Mouse (Mus musculus) CH12.LX (cell line): ENCODE data around the gene Adamts15. TPM values are rescaled to one million over a fixed set of nuclear protein-coding genes. Genes with fewer than 3 reads are reported as not detected.
A peak's percentile ranks its signal among the peaks of the same experiment; 100 is the strongest.

Experiments
- DNase-seq: peaks from one replicate; pipeline ENCODE4 v3.0.0-alpha.2; 2013; ENCODE audit errors: extremely low read depth
- H3K27ac ChIP-seq: 2 replicates; pipeline ENCODE4 v1.5.1; 2012; ENCODE audit warnings: low read depth, mild to moderate bottlenecking, control low read depth, moderate library complexity; ENCODE audit not compliant: insufficient read depth
- H3K27me3 ChIP-seq: replicated peaks from 2 replicates; pipeline ENCODE3; 2012; ENCODE audit warnings: inconsistent platforms
- H3K36me3 ChIP-seq, 2 experiments: replicated peaks in 1 of 2; 2 replicates each; pipeline versions ENCODE3 to v1.6.1; 2012; ENCODE audit warnings: inconsistent platforms in 1 of 2, low read length in 1 of 2, mild to moderate bottlenecking in 1 of 2, mixed read lengths in 1 of 2, moderate library complexity in 1 of 2; ENCODE audit not compliant: control insufficient read depth in 1 of 2, insufficient read depth in 1 of 2
- H3K4me1 ChIP-seq, 2 experiments: 2 replicates each; pipeline ENCODE4 v1.6.1; 2012; ENCODE audit warnings: inconsistent platforms in 1 of 2, moderate library complexity in 1 of 2; ENCODE audit not compliant: insufficient read depth in 2 of 2, control insufficient read depth in 1 of 2
- H3K4me2 ChIP-seq: 2 replicates; pipeline ENCODE4 v1.6.1; 2012; ENCODE audit warnings: low read depth, mild to moderate bottlenecking, control low read depth; ENCODE audit not compliant: poor library complexity, insufficient read depth, severe bottlenecking
- H3K4me3 ChIP-seq, 3 experiments: fragments of 150-350 bp in 1 of 3; sonication (generic) in 1 of 3; replicated peaks in 1 of 3; 2 replicates each; pipeline versions ENCODE3 to v1.5.1; 2011 to 2012; ENCODE audit warnings: low read depth in 2 of 3, low read length in 2 of 3, mild to moderate bottlenecking in 2 of 3, moderate library complexity in 2 of 3, control low read depth in 1 of 3, improper control_type of control experiment in 1 of 3, inconsistent platforms in 1 of 3, mixed read lengths in 1 of 3; ENCODE audit not compliant: poor library complexity in 1 of 3
- H3K79me2 ChIP-seq: replicated peaks from 2 replicates; pipeline ENCODE4 v1.6.1; 2012; ENCODE audit warnings: mild to moderate bottlenecking, moderate library complexity; ENCODE audit not compliant: control insufficient read depth, poor library complexity, insufficient read depth, severe bottlenecking; ENCODE audit errors: extremely low read depth
- H3K9ac ChIP-seq: 2 replicates; pipeline ENCODE4 v1.6.1; 2012; ENCODE audit warnings: low read depth, mild to moderate bottlenecking, control low read depth, moderate library complexity; ENCODE audit not compliant: insufficient read depth
- H3K9me3 ChIP-seq: replicated peaks from 2 replicates; pipeline ENCODE3; 2012; ENCODE audit warnings: low read length, inconsistent platforms, mixed read lengths
- CTCF ChIP-seq, 2 experiments: IDR thresholded peaks in 1 of 2; conservative IDR thresholded peaks in 1 of 2; 2 replicates each; pipeline ENCODE4 v1.5.1; 2011 to 2012; ENCODE audit warnings: low read depth in 2 of 2, low read length in 2 of 2, improper control_type of control experiment in 1 of 2, inconsistent platforms in 1 of 2, mild to moderate bottlenecking in 1 of 2, moderate library complexity in 1 of 2
- ETS1 ChIP-seq: conservative IDR thresholded peaks from 2 replicates; pipeline ENCODE4 v1.6.1; 2012; ENCODE audit warnings: low read depth, mild to moderate bottlenecking, inconsistent platforms, low read length, improper control_type of control experiment, moderate library complexity
- GABPA ChIP-seq: IDR thresholded peaks from 2 replicates; pipeline ENCODE4 v1.6.1; 2012; ENCODE audit warnings: low read depth, low read length, improper control_type of control experiment, inconsistent platforms; ENCODE audit not compliant: insufficient replicate concordance
- HCFC1 ChIP-seq: IDR thresholded peaks from 2 replicates; pipeline ENCODE4 v1.6.1; 2012; ENCODE audit warnings: low read depth, mild to moderate bottlenecking, inconsistent platforms, low read length, improper control_type of control experiment
- KAT2A ChIP-seq: IDR thresholded peaks from 2 replicates; pipeline ENCODE4 v1.6.1; 2012; ENCODE audit warnings: low read length, improper control_type of control experiment, inconsistent platforms; ENCODE audit not compliant: insufficient replicate concordance
- MAX ChIP-seq: IDR thresholded peaks from 2 replicates; pipeline ENCODE4 v1.6.1; 2011; ENCODE audit warnings: low read length, improper control_type of control experiment
- NRF1 ChIP-seq: IDR thresholded peaks from 2 replicates; pipeline ENCODE4 v1.6.1; 2014; ENCODE audit warnings: low read depth, mild to moderate bottlenecking, inconsistent platforms, low read length, improper control_type of control experiment, moderate library complexity
- POLR2A ChIP-seq: IDR thresholded peaks from 2 replicates; pipeline ENCODE4 v1.6.1; 2011; ENCODE audit warnings: low read depth, mild to moderate bottlenecking, improper control_type of control experiment, low read length
- RAD21 ChIP-seq: IDR thresholded peaks from 2 replicates; pipeline ENCODE4 v1.6.1; 2011; ENCODE audit warnings: low read depth, mild to moderate bottlenecking, low read length, improper control_type of control experiment, moderate library complexity
- RCOR1 ChIP-seq: conservative IDR thresholded peaks from 2 replicates; pipeline ENCODE4 v1.6.1; 2012; ENCODE audit warnings: low read depth, mild to moderate bottlenecking, inconsistent platforms, low read length, improper control_type of control experiment
- SIN3A ChIP-seq: IDR thresholded peaks from 2 replicates; pipeline ENCODE4 v1.6.1; 2012; ENCODE audit warnings: low read length, improper control_type of control experiment, inconsistent platforms
- SMC3 ChIP-seq: IDR thresholded peaks from 2 replicates; pipeline ENCODE4 v1.6.1; 2011; ENCODE audit warnings: low read depth, low read length, improper control_type of control experiment
- TCF12 ChIP-seq: IDR thresholded peaks from 2 replicates; pipeline ENCODE4 v1.6.1; 2014; ENCODE audit warnings: low read depth, mild to moderate bottlenecking, inconsistent platforms, low read length, improper control_type of control experiment
- UBTF ChIP-seq: IDR thresholded peaks from 2 replicates; pipeline ENCODE4 v1.6.1; 2012; ENCODE audit warnings: low read depth, mild to moderate bottlenecking, inconsistent platforms, low read length, improper control_type of control experiment, moderate library complexity
- USF1 ChIP-seq: IDR thresholded peaks from 2 replicates; pipeline ENCODE4 v1.6.1; 2014; ENCODE audit warnings: low read depth, mild to moderate bottlenecking, inconsistent platforms, low read length, improper control_type of control experiment
- USF2 ChIP-seq: conservative IDR thresholded peaks from 2 replicates; pipeline ENCODE4 v1.6.1; 2011; ENCODE audit warnings: low read depth, low read length, improper control_type of control experiment
- ZC3H11A ChIP-seq: IDR thresholded peaks from 2 replicates; pipeline ENCODE4 v1.6.1; 2012; ENCODE audit warnings: low read depth, mild to moderate bottlenecking, inconsistent platforms, low read length, improper control_type of control experiment
- ZKSCAN1 ChIP-seq: IDR thresholded peaks from 2 replicates; pipeline ENCODE4 v1.6.1; 2012; ENCODE audit warnings: low read depth, inconsistent platforms, low read length, improper control_type of control experiment, borderline replicate concordance
- ZMIZ1 ChIP-seq: IDR thresholded peaks from 2 replicates; pipeline ENCODE4 v1.6.1; 2012; ENCODE audit warnings: low read depth, mild to moderate bottlenecking, inconsistent platforms, low read length, improper control_type of control experiment
- dilution Hi-C: fragments of 300-500 bp; cut with MboI; formaldehyde crosslinking; loops from 2 replicates; pipeline ENCODE4 v1.14.3; 2020; ENCODE audit warnings: low sequenced_read_pairs; ENCODE audit not compliant: extremely low pct_unique_long_range_greater_than_20kb, extremely low pct_ligation_motif_present
- in situ Hi-C: fragments of 300-500 bp; cut with MboI; formaldehyde crosslinking; loops from 3 replicates; pipeline ENCODE4 v1.14.3; 2019; ENCODE audit warnings: low sequenced_read_pairs, low pct_ligation_motif_present, low pct_unique_long_range_greater_than_20kb, mixed read lengths
- polyA plus RNA-seq: library from polyadenylated mRNA; unstranded; fragments of >175 nt; gene quantifications from 2 replicates; pipeline ENCODE4 v1.2.1, GENCODE M21; 2012; ENCODE audit warnings: low read depth; ENCODE audit not compliant: insufficient read length
- total RNA-seq, 2 experiments: library from RNA; depleted of rRNA; stranded (reverse); fragments of 300-350 nt in 1 of 2; fragments of >200 nt in 1 of 2; gene quantifications; 2 replicates each; pipeline ENCODE4 v1.2.3; 2012 to 2014

Adamts15 gene
- not detected in 2 replicates for total RNA-seq (2012; rRNA removed)
- total RNA-seq (2014; rRNA removed): not detected in 2 replicates
- polyA plus RNA-seq: not detected in 2 replicates

GRCm38 (mm10) chr9:30922197-30922894 lies at the start of gene Adamts15:
TSS of gene Adamts15 (minus strand) at chr9:30922452.
- Histone ChIP-seq H3K9me3 (peaks cover 3% of the 10 kb centered on the region), H3K79me2 (no peaks in the 10 kb centered on the region), H3K9ac (no peak within 1 kb of the TSS), H3K36me3 (no peaks in the 10 kb centered on the region), H3K27ac (no peak within 1 kb of the TSS), H3K4me2 (no peak within 1 kb of the TSS), H3K4me3 (no peak within 1 kb of the TSS), H3K4me1 (peaks cover 0 to 11% of the 10 kb centered on the region in 2 experiments; a peak in 2 of 4 replicates), H3K27me3 (no peaks in the 10 kb centered on the region)
- TF ChIP-seq HCFC1 (no peak), TCF12 (no peak)
- DNase-seq: no peak
- dilution Hi-C loops: no loop called here
- in situ Hi-C loops: no loop called here

- dilution Hi-C loops: no loop called here
These were observed 49.7 kb upstream of the Adamts15 start for GRCm38 (mm10) chr9:30971967-30972366.

GRCm38 (mm10) chr9:30970001-30970400 lies 47.7 kb upstream of the Adamts15 start:
- TF ChIP-seq ZMIZ1: no peak
- no peak for TF ChIP-seq KAT2A
- TF ChIP-seq ZKSCAN1: no peak
- TF ChIP-seq GABPA: no peak
- no peak for TF ChIP-seq USF1
- no peak for TF ChIP-seq USF2
- TF ChIP-seq HCFC1: no peak
- no peak for TF ChIP-seq UBTF
- TF ChIP-seq ETS1: no peak
- no peak for TF ChIP-seq MAX
- TF ChIP-seq SMC3: no peak
- no peak for TF ChIP-seq RAD21
- no peak for TF ChIP-seq CTCF (conservative IDR thresholded peaks at IDR 0.05 in 1 of 2, IDR thresholded peaks at IDR 0.05 in 1 of 2; ENCODE audit: low read depth in 2 of 2, low read length in 2 of 2)
- no peak for TF ChIP-seq RCOR1
- TF ChIP-seq POLR2A: no peak
- TF ChIP-seq NRF1: no peak
- TF ChIP-seq SIN3A: no peak
- Histone ChIP-seq H3K4me1 (0 out of 4 replicates have a peak, but pooled peaks cover 0 to 3% of the 10 kb centered on the region in 2 experiments), H3K4me3 (no peak overlapping the region), H3K9ac (no peak overlapping the region), H3K27me3 (no peaks in the 10 kb centered on the region), H3K36me3 (no peaks in the 10 kb centered on the region), H3K27ac (no peak overlapping the region), H3K4me2 (no peak overlapping the region), H3K9me3 (no peaks in the 10 kb centered on the region), H3K79me2 (no peaks in the 10 kb centered on the region)
- no peak for DNase-seq
- in situ Hi-C loops: no loop called here
- dilution Hi-C loops: no loop called here

More at GRCm38 (mm10) chr9:30971967-30972366, 49.7 kb upstream of the Adamts15 start:
- H3K79me2 ChIP-seq: no peaks in the 10 kb centered on the region
- H3K9me3 ChIP-seq: no peaks in the 10 kb centered on the region
- H3K9ac ChIP-seq: no peak overlapping the region
- H3K4me2 ChIP-seq: no peak overlapping the region
- H3K4me3 ChIP-seq: no peak overlapping the region
- H3K27ac ChIP-seq: no peak overlapping the region
- DNase-seq: no peak
- H3K36me3 ChIP-seq: no peaks in the 10 kb centered on the region
- no peaks in the 10 kb centered on the region for H3K27me3 ChIP-seq
- TF ChIP-seq ZC3H11A (no peak), CTCF (conservative IDR thresholded peaks at IDR 0.05 in 1 of 2, IDR thresholded peaks at IDR 0.05 in 1 of 2; ENCODE audit: low read depth in 2 of 2, low read length in 2 of 2) (peak in 1 of 2 experiments; percentile 11; a peak in 2 of 4 replicates)
- in situ Hi-C loops: no loop called here
- H3K4me1 ChIP-seq: 0 out of 4 replicates have a peak, but pooled peaks cover 0 to 3% of the 10 kb centered on the region in 2 experiments
